Mouse (Mus musculus) C2C12 (cell line): Measurements from ENCODE around the gene Mup20. TPM values are rescaled to one million over a fixed set of nuclear protein-coding genes. Genes with fewer than 3 reads are reported as not detected.
"Not testable (repeated sequence)": the region's sequence is repeated elsewhere in the genome, so short reads cannot be mapped to it uniquely, and the experiment has no call there.

Source experiments
- H3K27me3 ChIP-seq: one replicate; pipeline ENCODE4 v1.6.1; 2011; ENCODE audit not compliant: control insufficient read depth, insufficient read depth, insufficient read length
- H3K36me3 ChIP-seq: one replicate; pipeline ENCODE4 v1.6.1; 2011; ENCODE audit not compliant: control insufficient read depth, insufficient read depth
- H3K4me3 ChIP-seq: one replicate; pipeline ENCODE4 v1.5.1; 2011; ENCODE audit warnings: mild to moderate bottlenecking, control low read depth; ENCODE audit not compliant: poor library complexity, insufficient read depth, severe bottlenecking
- H3K79me2 ChIP-seq: one replicate; pipeline ENCODE4 v1.6.1; 2011; ENCODE audit not compliant: control insufficient read depth, insufficient read depth
- H3K79me3 ChIP-seq: one replicate; pipeline ENCODE4 v1.6.1; 2011; ENCODE audit warnings: low read depth, control low read depth
- H3ac ChIP-seq: one replicate; pipeline ENCODE3; 2011; ENCODE audit warnings: low read depth; ENCODE audit not compliant: control insufficient read depth, insufficient read length
- CEBPB ChIP-seq: IDR thresholded peaks from one replicate; pipeline ENCODE4 v1.6.1; 2011; ENCODE audit warnings: low read depth, mild to moderate bottlenecking, control low read depth, moderate library complexity
- CTCF ChIP-seq: IDR thresholded peaks from one replicate; pipeline ENCODE4 v1.5.1; 2011; ENCODE audit not compliant: control insufficient read depth, insufficient read depth, insufficient read length
- FOSL1 ChIP-seq: IDR thresholded peaks from one replicate; pipeline ENCODE4 v1.8.0; 2011; ENCODE audit warnings: mild to moderate bottlenecking, low read length; ENCODE audit not compliant: poor library complexity, insufficient read depth, severe bottlenecking
- MAX ChIP-seq: IDR thresholded peaks from one replicate; pipeline ENCODE4 v1.6.1; 2011; ENCODE audit warnings: mild to moderate bottlenecking, control low read depth
- MYOD1 ChIP-seq: IDR thresholded peaks from one replicate; pipeline ENCODE4 v1.6.1; 2011; ENCODE audit warnings: low read depth; ENCODE audit not compliant: control insufficient read depth, insufficient read length
- MYOG ChIP-seq: IDR thresholded peaks from one replicate; pipeline ENCODE4 v1.6.1; 2011; ENCODE audit not compliant: control insufficient read depth, insufficient read length; ENCODE audit errors: extremely low read depth
- USF1 ChIP-seq: IDR thresholded peaks from one replicate; pipeline ENCODE4 v1.6.1; 2011; ENCODE audit warnings: low read depth, mild to moderate bottlenecking, control low read depth, moderate library complexity
- long read RNA-seq, 2 experiments: library from polyadenylated mRNA; unstranded; transcript quantifications; one replicate each; pipeline ENCODE4 v2.0.0; 2019 to 2020
- polyA plus RNA-seq: library from polyadenylated mRNA; unstranded; fragments of >200 nt; fragmentation: generic; extraction: Trizol; gene quantifications from one replicate; pipeline ENCODE4 v1.2.1, GENCODE M21; 2012; ENCODE audit warnings: missing spikeins

The Mup20 gene
- not detected for polyA plus RNA-seq
- long read RNA-seq, experiment 1: 0 reads
- long read RNA-seq, experiment 2: 0 reads

DNA sequence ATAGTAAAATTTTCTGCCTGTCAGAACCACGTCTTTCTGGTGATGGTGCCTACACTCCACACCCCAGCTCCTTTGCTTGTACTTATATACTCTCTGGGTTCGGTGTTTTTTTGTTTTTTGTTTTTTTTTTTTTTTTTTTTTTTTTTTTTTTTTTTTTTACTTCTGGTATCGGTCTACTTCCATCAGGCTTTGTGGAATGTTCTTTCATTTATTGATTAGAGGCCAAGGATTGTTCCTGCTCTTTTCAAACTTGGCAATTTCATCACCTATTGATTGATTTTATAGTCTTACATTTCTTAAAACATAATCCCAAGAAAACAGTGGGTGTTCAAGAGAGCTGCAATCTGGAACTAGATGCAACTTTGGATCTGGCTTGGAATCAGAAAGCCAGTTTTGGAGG, at the start of gene Mup20:
Gene Mup20 (minus strand): TSS at position 101 of the 400 bp plus-strand sequence.
- H3ac ChIP-seq, H3K79me2 ChIP-seq, H3K79me3 ChIP-seq, H3K36me3 ChIP-seq, H3K4me3 ChIP-seq, H3K27me3 ChIP-seq: not testable (repeated sequence)

DNA sequence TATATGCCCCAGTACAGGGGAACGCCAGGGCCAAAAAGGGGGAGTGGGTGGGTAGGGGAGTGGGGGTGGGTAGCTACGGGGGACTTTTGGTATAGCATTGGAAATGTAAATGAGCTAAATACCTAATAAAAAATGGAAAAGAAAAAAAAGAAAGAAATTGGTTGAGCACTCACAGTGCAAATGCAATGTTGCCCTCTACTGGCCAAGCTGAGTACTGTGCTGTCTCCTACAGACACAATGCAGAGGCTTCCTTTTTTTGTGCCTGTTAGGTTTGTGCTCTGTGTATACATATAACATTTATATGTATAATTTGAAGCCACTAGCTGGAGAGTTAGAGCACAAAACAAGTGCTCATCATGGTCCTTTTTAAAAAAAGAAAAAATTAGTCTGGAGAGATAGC, 49.4 kb upstream of the Mup20 start:
- H3K79me2 ChIP-seq, H3K4me3 ChIP-seq, H3K36me3 ChIP-seq, H3K79me3 ChIP-seq, H3ac ChIP-seq, H3K27me3 ChIP-seq: not testable (repeated sequence)

DNA sequence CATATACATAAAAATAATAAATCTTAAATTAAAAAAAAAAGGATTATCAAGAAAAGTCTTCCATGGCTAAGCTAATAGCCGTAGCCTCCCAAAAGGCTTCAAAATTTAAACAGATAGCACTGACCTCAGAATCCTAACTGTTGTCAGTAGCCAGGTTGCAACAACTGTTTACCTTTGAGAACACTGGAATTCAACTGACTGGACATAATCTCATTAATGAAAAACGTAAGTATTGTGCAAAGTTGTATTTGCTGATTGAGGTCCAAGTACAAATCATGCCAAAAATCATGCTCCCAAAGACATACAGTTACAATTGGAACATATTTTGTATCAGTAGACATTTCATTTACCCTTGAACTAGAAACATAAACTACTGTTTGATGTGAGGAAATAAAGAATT, 34.0 kb upstream of the Mup20 start:
- TF ChIP-seq MAX (no peak), FOSL1 (no peak), CEBPB (no peak), MYOD1 (no peak), CTCF (no peak), USF1 (no peak), MYOG (no peak)
- Histone ChIP-seq H3K79me3 (no peaks in the 10 kb centered on the region), H3K36me3 (no peaks in the 10 kb centered on the region), H3K4me3 (no peak overlapping the region), H3K27me3 (no peaks in the 10 kb centered on the region), H3ac (no peak overlapping the region), H3K79me2 (no peaks in the 10 kb centered on the region)

DNA sequence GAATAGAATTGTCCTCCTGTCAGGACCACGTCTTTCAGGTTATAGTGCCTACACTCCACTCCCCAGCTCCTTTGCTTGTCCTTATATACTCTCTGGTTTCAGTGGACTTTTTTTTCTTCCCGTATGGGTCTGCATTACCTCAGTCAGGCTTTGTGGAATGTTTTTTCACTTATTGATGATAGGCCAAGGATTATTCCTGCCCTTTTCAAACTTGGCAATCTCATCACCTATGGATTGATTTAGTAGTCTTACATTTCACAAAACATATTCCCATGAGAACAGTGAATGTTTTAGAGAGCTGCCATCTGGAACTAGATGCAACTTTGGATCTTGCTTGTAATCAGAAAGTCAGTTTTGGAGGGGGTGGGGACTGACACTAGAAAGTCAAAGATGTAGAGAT, 33.3 kb upstream of the Mup20 start, which contains the start of gene Mup3:
Gene Mup3 (minus strand): TSS at position 102 of the 400 bp plus-strand sequence.
- TF ChIP-seq CEBPB (no peak), USF1 (no peak), MAX (no peak), MYOG (no peak), MYOD1 (no peak), CTCF (no peak), FOSL1 (no peak)

DNA sequence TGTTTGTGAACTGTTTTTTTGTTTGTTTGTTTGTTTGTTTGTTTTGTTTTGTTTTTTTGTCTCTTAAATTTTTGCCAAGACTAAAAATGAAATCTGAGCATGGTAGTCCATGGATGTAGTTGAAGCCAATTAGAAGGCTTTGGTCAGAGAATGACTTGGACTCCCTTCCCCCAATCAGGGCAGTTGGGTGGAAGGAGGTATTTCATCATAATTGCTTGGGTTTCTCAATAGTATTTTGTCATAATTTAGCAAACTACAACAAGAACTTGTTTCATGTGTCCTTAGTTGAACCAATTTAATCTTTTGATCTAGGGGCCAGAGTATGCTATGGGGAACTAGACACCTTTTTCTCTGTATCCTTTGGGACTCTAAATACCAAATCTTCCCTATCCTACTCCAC, 28.8 kb upstream of the Mup20 start:
- no peaks in the 10 kb centered on the region for H3K79me2 ChIP-seq
- H3K27me3 ChIP-seq: no peaks in the 10 kb centered on the region
- no peaks in the 10 kb centered on the region for H3K79me3 ChIP-seq
- H3ac ChIP-seq: no peak overlapping the region
- no peak overlapping the region for H3K4me3 ChIP-seq
- TF ChIP-seq MYOD1 (no peak), CEBPB (no peak), FOSL1 (no peak), MYOG (no peak), MAX (no peak), CTCF (no peak)
- H3K36me3 ChIP-seq: no peaks in the 10 kb centered on the region

More for the DNA sequence above, 33.3 kb upstream of the Mup20 start, which contains the start of gene Mup3:
- Histone ChIP-seq H3K4me3 (no peak within 1 kb of the TSS), H3K79me3 (no peaks in the 10 kb centered on the region), H3ac (no peak within 1 kb of the TSS), H3K27me3 (no peaks in the 10 kb centered on the region), H3K36me3 (no peaks in the 10 kb centered on the region), H3K79me2 (no peaks in the 10 kb centered on the region)

DNA sequence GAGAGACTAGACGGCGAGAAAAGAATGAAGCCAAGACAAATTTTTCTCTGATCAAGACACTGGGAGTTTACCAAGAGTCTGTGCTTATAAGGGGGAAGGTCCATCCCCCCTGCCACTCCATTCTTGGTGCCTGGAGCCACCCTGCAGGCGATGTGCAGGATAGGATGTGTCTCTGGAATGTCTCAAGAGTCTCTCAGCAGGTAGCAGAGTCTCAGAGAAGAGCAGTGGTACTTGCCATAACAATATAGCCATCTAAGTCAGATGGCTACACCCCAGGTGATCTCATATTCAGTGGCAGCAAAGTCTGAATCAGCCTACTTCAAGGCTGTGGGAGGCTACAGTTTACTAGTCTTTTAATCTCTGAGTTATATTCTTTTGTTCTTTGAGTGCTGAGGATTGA, 21.2 kb upstream of the Mup20 start:
- H3K4me3 ChIP-seq: no peak overlapping the region
- H3K36me3 ChIP-seq: no peaks in the 10 kb centered on the region
- H3K27me3 ChIP-seq: no peaks in the 10 kb centered on the region
- H3K79me3 ChIP-seq: no peaks in the 10 kb centered on the region
- no peak overlapping the region for H3ac ChIP-seq
- no peak for TF ChIP-seq CEBPB
- no peak for TF ChIP-seq MYOG
- TF ChIP-seq MAX: no peak
- no peak for TF ChIP-seq FOSL1
- TF ChIP-seq CTCF: no peak
- no peak for TF ChIP-seq MYOD1
- no peak for TF ChIP-seq USF1
- H3K79me2 ChIP-seq: no peaks in the 10 kb centered on the region

DNA sequence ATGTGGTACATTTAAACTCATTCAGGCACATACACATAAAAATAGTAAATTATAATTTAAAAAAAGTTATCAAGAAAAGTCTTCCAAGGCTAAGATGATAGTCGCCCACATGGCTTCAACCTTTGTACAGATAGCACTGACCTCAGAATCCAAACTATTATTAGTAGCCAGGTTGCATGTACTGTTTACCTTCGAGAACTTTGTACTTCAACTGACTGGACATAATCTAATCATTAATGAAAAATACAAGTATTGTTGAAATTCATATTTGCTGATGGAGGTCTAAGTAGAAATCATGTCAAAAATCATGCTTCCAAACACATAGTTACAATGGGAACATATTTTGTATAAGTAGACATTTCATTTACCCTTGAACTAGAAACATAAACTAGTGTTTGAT, 822 bp upstream of the Mup20 start:
- H3K36me3 ChIP-seq, H3K79me3 ChIP-seq, H3ac ChIP-seq, H3K79me2 ChIP-seq, H3K27me3 ChIP-seq, H3K4me3 ChIP-seq: not testable (repeated sequence)
